Mouse (Mus musculus): ENCODE measurements around the gene Gm21818.
"Not testable (repeated sequence)": the region's sequence is repeated elsewhere in the genome, so short reads cannot be mapped to it uniquely, and the experiment has no call there.

Gm21818 gene

DNA sequence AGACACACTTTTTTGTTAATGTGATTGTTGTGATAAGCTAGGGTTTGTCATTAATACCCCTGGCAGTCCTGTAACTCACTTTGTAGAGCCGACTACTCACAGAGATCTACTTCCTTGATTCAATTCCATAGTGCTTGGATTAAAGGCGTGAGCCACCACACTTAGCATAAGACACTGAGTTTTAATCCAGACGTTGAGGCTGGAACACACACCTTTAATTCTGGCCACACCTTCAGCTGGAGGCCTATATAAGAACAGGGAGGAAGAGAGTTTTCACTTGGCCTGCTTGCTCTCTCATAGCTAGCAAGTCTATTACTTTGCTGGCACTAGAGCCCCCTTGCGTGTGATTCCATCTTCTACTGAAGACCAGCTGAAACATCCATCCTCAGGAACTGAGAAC lies at the start of gene Gm21818:
Gm21818 (plus strand) TSS at position 301 of the 400 bp plus-strand sequence.
- DNase-seq = not testable (repeated sequence)

GRCm38 (mm10) chr13:120139946-120140345 lies 32.3 kb upstream of the Gm21818 start, which contains the start of gene Gm20767:
TSS of gene Gm20767 (plus strand) at chr13:120140246.
- DNase-seq = not testable (repeated sequence)

GRCm38 (mm10) chr13:120142348-120142747 lies 29.9 kb upstream of the Gm21818 start:
- DNase-seq = not testable (repeated sequence)

- DNase-seq = not testable (repeated sequence)
Measured at GRCm38 (mm10) chr13:120149660-120150407, 22.4 kb upstream of the Gm21818 start.

GRCm38 (mm10) chr13:120150589-120150988 lies 21.6 kb upstream of the Gm21818 start:
- DNase-seq = not testable (repeated sequence)

DNA sequence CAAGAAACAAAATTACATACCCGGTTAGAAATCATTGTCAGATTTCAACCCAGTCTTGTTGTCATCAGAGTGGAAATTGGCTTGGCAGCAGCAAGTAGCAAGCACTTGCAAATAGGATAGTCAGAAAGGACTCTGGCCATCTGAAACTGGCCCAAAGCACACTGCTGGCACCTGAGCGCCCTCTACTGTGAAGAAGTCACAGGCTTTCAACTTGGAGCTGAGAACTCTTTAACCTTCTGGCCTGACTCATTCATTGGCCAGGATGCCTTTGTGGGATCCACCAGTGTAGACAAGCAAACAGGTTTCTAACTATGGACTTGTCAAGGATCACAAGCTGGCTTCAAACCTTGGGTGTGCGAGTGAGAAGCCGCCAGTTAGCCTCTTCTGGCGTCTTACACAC lies 3.9 kb upstream of the Gm21818 start:
- peak; percentile 5 to 6 for DNase-seq

DNA sequence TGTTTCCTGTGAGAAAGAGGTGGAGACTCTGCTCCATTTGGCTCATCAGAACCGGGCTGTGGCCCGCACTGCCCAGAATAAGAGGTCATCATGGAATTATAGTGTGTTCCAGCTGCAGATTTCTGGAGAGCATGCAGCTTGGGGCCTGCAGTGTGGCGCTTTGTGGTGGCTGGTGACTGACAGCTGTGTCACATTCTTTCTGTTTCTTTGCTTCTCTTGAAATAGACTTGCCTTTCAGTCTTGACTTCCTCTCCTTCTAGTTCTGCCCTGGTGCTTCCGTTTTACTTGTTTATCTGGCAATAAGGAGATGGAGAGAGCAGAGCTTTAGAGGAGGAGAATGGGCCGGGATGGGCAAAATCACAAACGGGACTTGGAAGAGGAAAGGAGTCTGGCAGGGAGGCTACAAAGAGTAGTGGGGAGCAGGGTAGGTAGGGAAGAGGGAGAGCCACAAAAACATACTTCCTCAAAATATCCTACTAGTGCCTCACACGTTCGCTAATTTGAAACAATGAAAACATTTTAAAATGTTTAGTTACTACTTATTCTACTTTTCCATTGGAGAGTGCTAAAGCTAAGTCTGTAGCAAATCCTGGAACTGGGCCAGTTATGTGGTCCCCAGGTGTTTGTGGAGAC lies 24.1 kb downstream of the Gm21818 start:
- not testable (repeated sequence) for DNase-seq

DNA sequence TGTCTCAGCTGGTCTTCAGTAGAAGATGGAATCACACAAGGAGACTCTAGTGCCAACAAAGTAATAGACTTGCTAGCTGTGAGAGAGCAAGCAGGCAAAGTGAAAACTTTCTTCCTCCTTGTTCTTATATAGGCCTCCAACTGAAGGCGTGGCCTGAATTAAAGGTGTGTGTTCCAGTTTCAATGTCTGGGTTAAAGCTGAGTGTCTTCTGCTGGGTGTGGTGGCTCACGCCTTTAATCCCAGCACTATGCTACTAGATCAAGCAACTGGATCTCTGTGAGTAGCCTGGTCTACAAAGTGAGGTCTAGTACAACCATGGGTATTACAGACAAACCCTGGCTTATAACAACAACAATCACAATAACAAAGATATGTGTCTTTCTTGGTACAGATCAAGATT lies 43.6 kb downstream of the Gm21818 start, which contains the start of gene Gm21762:
Gm21762 (minus strand) TSS at position 101 of the 400 bp plus-strand sequence.
- DNase-seq = not testable (repeated sequence)

- not testable (repeated sequence) for DNase-seq
Measured at GRCm38 (mm10) chr13:120220922-120221321, 48.7 kb downstream of the Gm21818 start.

DNA sequence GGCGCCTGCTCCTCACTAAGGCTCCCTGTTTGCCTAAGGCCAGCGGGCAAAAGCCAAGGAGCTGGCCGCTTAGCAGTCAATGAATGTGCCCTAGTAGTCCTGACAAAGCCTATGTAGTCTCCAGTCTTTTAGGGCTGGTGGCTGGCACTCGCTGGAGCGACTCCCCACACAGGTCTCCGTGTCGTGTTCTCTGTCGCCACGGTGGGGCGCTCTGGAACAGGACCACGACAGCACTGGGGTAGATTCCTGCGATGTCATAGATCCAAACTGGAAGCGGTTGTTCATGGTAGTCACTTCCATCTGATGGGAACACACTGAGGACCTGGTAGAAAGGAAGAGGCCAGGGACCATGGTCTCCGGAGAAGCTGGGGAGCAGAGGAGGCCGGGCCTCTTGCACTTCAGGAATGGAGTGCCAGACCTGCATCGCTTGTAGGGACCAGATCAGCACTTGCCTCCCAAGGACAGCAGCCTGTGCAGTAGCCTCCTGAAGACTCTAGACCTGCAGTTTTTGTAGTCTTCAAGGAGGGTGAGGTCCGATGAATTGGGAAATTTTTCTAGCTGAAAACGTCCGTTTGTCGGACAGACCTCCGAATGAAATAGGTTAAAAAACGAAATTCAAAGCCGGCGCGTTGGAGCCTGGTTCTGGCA lies 50.9 kb downstream of the Gm21818 start:
- DNase-seq = peak; percentile 10 to 12
